Mouse (Mus musculus) erythroid progenitor cell, adult 5-6 weeks (primary cell): Measurements from ENCODE around the gene Olfr889. TPM values are rescaled to one million over a fixed set of nuclear protein-coding genes. Genes with fewer than 3 reads are reported as not detected.
"Not testable (repeated sequence)": the region's sequence is repeated elsewhere in the genome, so short reads cannot be mapped to it uniquely, and the experiment has no call there.

Experiments
- ATAC-seq: replicated peaks from 2 replicates; pipeline ENCODE4 v1.8.0; 2016; ENCODE audit warnings: moderate number of reproducible peaks, mild to moderate bottlenecking, moderate TSS enrichment, inconsistent platforms; ENCODE audit not compliant: poor library complexity, low FRiP score, severe bottlenecking
- total RNA-seq, 2 experiments: library from RNA; stranded (forward) in 1 of 2; stranded (reverse) in 1 of 2; fragments of 150-400 nt in 1 of 2; fragments of 186-747, 209-891 nt in 1 of 2; gene quantifications; 2 replicates each; pipeline versions ENCODE4 v1.2.3 to v1.2.4; 2015 to 2017; ENCODE audit warnings: low replicate concordance in 2 of 2

Olfr889 gene
- total RNA-seq (2015; ENCODE audit: low replicate concordance): not detected in 2 replicates
- total RNA-seq (2017; ENCODE audit: low replicate concordance): not detected in 2 replicates

DNA sequence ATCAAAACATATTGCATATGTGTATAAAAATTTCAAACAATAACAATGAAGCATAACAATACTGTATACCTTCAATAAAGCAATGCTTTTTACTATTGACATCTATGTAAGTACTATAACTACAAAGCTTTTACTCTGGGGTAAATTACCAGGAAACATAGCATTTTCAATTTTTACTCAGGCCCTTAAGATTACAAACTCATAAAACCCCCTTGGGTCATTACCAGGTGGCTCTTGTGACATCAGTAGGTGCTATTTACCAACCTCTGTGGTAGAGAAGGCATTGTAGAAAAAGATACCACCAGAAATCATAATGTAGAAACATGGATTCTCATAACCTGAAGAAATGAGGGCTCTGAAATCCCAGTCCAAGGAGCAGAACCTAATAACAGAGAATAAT lies at the start of gene Olfr889:
TSS of gene Olfr889 (plus strand) at position 301 of the 400 bp plus-strand sequence.
- no peak for ATAC-seq

DNA sequence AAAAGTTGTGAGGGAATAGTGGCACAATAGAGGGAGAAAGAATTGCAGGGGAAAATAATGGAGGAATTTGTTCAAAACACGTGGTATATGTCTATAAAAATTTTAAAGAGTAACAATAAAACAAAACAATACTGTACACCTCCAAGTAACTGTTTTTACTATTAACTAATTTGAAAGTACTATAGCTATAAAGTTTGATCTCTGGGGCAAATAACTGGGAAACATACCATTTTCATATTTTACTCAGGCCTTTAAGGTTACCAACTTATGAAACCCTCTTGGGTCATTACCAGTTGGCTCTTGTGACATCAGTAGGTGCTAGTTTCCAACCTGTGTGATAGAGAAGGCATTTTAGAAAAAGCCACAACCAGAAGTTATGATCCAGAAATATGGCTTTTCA lies 31.2 kb upstream of the Olfr889 start, which contains the start of gene Olfr887:
TSS of gene Olfr887 (plus strand) at position 301 of the 400 bp plus-strand sequence.
- no peak for ATAC-seq

DNA sequence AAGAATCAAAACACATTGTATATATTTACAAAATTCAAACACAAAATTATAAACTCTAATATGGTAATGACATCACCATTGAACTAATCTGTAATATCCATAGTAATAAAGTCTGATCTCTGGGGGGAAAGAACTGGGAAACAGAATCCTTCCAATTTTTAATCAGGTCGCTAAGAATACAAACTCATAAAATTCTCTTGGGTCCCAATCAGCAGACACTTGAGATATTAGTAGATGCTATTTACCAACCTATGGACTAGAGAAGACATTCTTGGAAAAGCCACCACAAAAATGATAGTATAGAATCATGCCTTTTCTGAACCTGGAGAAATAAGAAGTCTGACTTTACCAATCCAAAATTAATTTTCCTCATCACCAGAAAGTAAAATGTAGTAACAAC lies 7.2 kb upstream of the Olfr889 start, which contains the start of gene Olfr888:
TSS of gene Olfr888 (plus strand) at position 301 of the 400 bp plus-strand sequence.
- no peak for ATAC-seq

DNA sequence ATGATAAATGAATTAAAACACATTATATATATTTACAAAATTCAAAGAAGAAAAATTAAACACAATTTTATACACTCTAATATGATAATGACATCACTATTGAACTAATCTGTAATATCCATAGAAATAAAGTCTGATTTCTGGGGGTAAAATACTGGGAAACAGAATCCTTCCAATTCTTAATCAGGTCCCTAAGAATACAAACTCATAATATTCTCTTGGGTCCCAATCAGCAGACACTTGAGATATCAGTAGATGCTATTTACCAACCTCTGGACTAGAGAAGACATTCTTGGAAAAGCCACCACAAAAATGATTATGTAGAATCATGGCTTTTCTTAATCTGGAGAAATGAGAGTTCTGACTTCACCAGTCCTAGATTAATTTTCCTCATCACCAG lies 27.2 kb downstream of the Olfr889 start, which contains the start of gene Olfr890:
TSS of gene Olfr890 (plus strand) at position 301 of the 400 bp plus-strand sequence.
- ATAC-seq: no peak

DNA sequence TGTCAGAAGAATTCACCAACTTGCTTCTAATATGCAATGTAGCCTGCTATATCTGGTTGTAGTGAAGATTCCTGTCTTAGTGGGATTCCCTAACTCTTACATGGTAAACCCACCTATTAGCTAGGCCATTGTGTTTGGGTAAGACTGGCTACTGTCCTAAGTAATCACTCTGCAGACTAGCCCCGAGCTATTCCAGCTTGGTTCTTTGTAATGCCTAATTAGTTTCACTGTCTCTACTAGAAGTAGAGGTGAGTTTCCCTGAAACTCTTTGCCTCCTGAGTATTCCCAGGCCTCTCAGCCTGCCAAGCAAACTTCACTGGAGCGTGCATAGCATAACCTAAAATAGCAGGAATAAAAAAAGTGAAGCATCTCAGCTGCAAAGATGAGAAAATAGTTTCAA lies 53.3 kb downstream of the Olfr889 start:
- ATAC-seq: not testable (repeated sequence)

Other genes with a start within 250 kb of the Olfr889 start
- not detected in 2 replicates for gene Olfr145, start 218.5 kb upstream of the Olfr889 start, total RNA-seq (2015; ENCODE audit: low replicate concordance)
- gene Olfr145, start 218.5 kb upstream of the Olfr889 start, total RNA-seq (2017; ENCODE audit: low replicate concordance): not detected in 2 replicates
- not detected in 2 replicates for gene Olfr878, start 197.4 kb upstream of the Olfr889 start, total RNA-seq (2015; ENCODE audit: low replicate concordance)
- gene Olfr878, start 197.4 kb upstream of the Olfr889 start, total RNA-seq (2017; ENCODE audit: low replicate concordance): not detected in 2 replicates
- gene Olfr881, start 123.4 kb upstream of the Olfr889 start, total RNA-seq (2015; ENCODE audit: low replicate concordance): not detected in 2 replicates
- not detected in 2 replicates for gene Olfr881, start 123.4 kb upstream of the Olfr889 start, total RNA-seq (2017; ENCODE audit: low replicate concordance)
- gene Olfr883, start 89.4 kb upstream of the Olfr889 start, total RNA-seq (2015; ENCODE audit: low replicate concordance): not detected in 2 replicates
- not detected in 2 replicates for gene Olfr883, start 89.4 kb upstream of the Olfr889 start, total RNA-seq (2017; ENCODE audit: low replicate concordance)
- gene Olfr884, start 68.6 kb upstream of the Olfr889 start, total RNA-seq (2015; ENCODE audit: low replicate concordance): not detected in 2 replicates
- gene Olfr884, start 68.6 kb upstream of the Olfr889 start, total RNA-seq (2017; ENCODE audit: low replicate concordance): not detected in 2 replicates
- not detected in 2 replicates for gene Olfr885, start 53.9 kb upstream of the Olfr889 start, total RNA-seq (2015; ENCODE audit: low replicate concordance)
- gene Olfr885, start 53.9 kb upstream of the Olfr889 start, total RNA-seq (2017; ENCODE audit: low replicate concordance): not detected in 2 replicates
- not detected in 2 replicates for gene Olfr887, start 31.1 kb upstream of the Olfr889 start, total RNA-seq (2015; ENCODE audit: low replicate concordance)
- gene Olfr887, start 31.1 kb upstream of the Olfr889 start, total RNA-seq (2017; ENCODE audit: low replicate concordance): not detected in 2 replicates
- gene Olfr888, start 7.1 kb upstream of the Olfr889 start, total RNA-seq (2015; ENCODE audit: low replicate concordance): not detected in 2 replicates
- gene Olfr888, start 7.1 kb upstream of the Olfr889 start, total RNA-seq (2017; ENCODE audit: low replicate concordance): not detected in 2 replicates
- gene Olfr890, start 27.3 kb downstream of the Olfr889 start, total RNA-seq (2015; ENCODE audit: low replicate concordance): not detected in 2 replicates
- gene Olfr890, start 27.3 kb downstream of the Olfr889 start, total RNA-seq (2017; ENCODE audit: low replicate concordance): not detected in 2 replicates
- not detected in 2 replicates for gene Olfr891, start 65.6 kb downstream of the Olfr889 start, total RNA-seq (2015; ENCODE audit: low replicate concordance)
- gene Olfr891, start 65.6 kb downstream of the Olfr889 start, total RNA-seq (2017; ENCODE audit: low replicate concordance): not detected in 2 replicates
- gene Olfr893, start 93.2 kb downstream of the Olfr889 start, total RNA-seq (2015; ENCODE audit: low replicate concordance): not detected in 2 replicates
- gene Olfr893, start 93.2 kb downstream of the Olfr889 start, total RNA-seq (2017; ENCODE audit: low replicate concordance): not detected in 2 replicates
- not detected in 2 replicates for gene Olfr894, start 102.9 kb downstream of the Olfr889 start, total RNA-seq (2015; ENCODE audit: low replicate concordance)
- gene Olfr894, start 102.9 kb downstream of the Olfr889 start, total RNA-seq (2017; ENCODE audit: low replicate concordance): not detected in 2 replicates
- gene Olfr143, start 137.6 kb downstream of the Olfr889 start, total RNA-seq (2015; ENCODE audit: low replicate concordance): not detected in 2 replicates
- gene Olfr143, start 137.6 kb downstream of the Olfr889 start, total RNA-seq (2017; ENCODE audit: low replicate concordance): not detected in 2 replicates
- gene Olfr895, start 152.7 kb downstream of the Olfr889 start, total RNA-seq (2015; ENCODE audit: low replicate concordance): not detected in 2 replicates
- gene Olfr895, start 152.7 kb downstream of the Olfr889 start, total RNA-seq (2017; ENCODE audit: low replicate concordance): not detected in 2 replicates
- gene Olfr896-ps1, start 175.9 kb downstream of the Olfr889 start, total RNA-seq (2015; ENCODE audit: low replicate concordance): not detected in 2 replicates
- not detected in 2 replicates for gene Olfr896-ps1, start 175.9 kb downstream of the Olfr889 start, total RNA-seq (2017; ENCODE audit: low replicate concordance)
- not detected in 2 replicates for gene Olfr25, start 213.9 kb downstream of the Olfr889 start, total RNA-seq (2015; ENCODE audit: low replicate concordance)
- 0.39 TPM in 1 of 2 replicates, not detected in the other for gene Olfr25, start 213.9 kb downstream of the Olfr889 start, total RNA-seq (2017; ENCODE audit: low replicate concordance)
- not detected in 2 replicates for gene Olfr898, start 233.2 kb downstream of the Olfr889 start, total RNA-seq (2015; ENCODE audit: low replicate concordance)
- gene Olfr898, start 233.2 kb downstream of the Olfr889 start, total RNA-seq (2017; ENCODE audit: low replicate concordance): not detected in 2 replicates